Mouse (Mus musculus): ENCODE data around the gene Unc13c. TPM values are rescaled to one million over a fixed set of nuclear protein-coding genes. Genes with fewer than 3 reads are reported as not detected.

The Unc13c gene
- polyA plus RNA-seq, 1 experiment: 0.01 TPM

DNA sequence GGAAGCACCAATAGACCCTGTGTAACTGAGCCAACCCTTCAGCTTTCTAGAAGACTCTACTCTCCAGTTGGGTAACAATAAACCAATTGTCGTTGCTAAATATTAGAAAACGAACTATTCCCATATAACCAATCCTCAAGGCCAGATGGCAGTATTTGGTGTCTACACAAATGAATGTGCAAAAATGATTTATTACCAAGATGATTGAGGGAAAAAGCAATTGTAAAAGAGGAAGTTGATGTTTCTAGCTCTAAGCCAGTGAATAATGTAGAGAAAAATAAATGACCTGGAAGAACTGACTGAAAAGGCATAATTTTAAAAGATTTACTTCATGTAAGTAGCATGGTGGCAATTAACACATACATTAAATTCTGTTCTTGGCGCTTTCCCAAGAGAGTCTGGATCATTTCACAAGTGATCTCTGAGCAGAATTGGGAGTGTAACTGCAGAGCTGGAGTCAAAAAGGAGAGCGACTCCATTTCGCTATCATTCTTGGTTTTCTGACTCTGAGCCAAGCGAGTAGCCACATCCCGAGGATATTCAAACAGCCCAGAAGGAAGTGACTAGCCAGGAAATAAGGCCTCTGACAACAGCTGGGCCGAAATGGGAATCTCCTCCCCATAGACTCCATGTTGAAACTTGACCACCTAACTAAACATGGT is 3.7 kb upstream of the Unc13c start:
- Histone ChIP-seq H3K4me3 (ENCODE audit: low read depth, low read length) (no peak overlapping the region), H3K27me3 (ENCODE audit: control insufficient read depth, insufficient read depth, low read length) (no peaks in the 10 kb centered on the region), H3K27ac (ENCODE audit: insufficient read depth, low read depth, low read length) (no peak overlapping the region), H3K4me1 (ENCODE audit: control insufficient read depth, insufficient read depth, insufficient read length, low read length) (no peaks in the 10 kb centered on the region), H3K36me3 (ENCODE audit: control insufficient read depth, insufficient read depth, low read length) (no peaks in the 10 kb centered on the region)
- 61% methylated on average over 8 of the region's 8 CpGs for WGBS
- TF ChIP-seq POLR2A (IDR thresholded peaks at IDR 0.05; ENCODE audit: low read depth, low read length) (no peak), CTCF (IDR thresholded peaks at IDR 0.05; ENCODE audit: extremely low read depth, insufficient read length, insufficient replicate concordance, low read depth, low read length) (no peak)

- no peak overlapping the region for H3K4me3 ChIP-seq (ENCODE audit: low read depth, low read length)
- no peak overlapping the region for H3K27ac ChIP-seq (ENCODE audit: insufficient read depth, low read depth, low read length)
- TF ChIP-seq CTCF (IDR thresholded peaks at IDR 0.05; ENCODE audit: extremely low read depth, insufficient read length, insufficient replicate concordance, low read depth, low read length): no peak
- TF ChIP-seq POLR2A (IDR thresholded peaks at IDR 0.05; ENCODE audit: low read depth, low read length): no peak
- H3K36me3 ChIP-seq (ENCODE audit: control insufficient read depth, insufficient read depth, low read length): no peaks in the 10 kb centered on the region
- no peaks in the 10 kb centered on the region for H3K4me1 ChIP-seq (ENCODE audit: control insufficient read depth, insufficient read depth, insufficient read length, low read length)
- no peaks in the 10 kb centered on the region for H3K27me3 ChIP-seq (ENCODE audit: control insufficient read depth, insufficient read depth, low read length)
- WGBS: 73% methylated on average over 9 of the region's 9 CpGs
Measured at GRCm38 (mm10) chr9:73970717-73971116, 2.0 kb upstream of the Unc13c start.

- WGBS: 40% methylated on average over 9 of the region's 9 CpGs
- no peaks in the 10 kb centered on the region for H3K4me1 ChIP-seq (ENCODE audit: control insufficient read depth, insufficient read depth, insufficient read length, low read length)
Measured at GRCm38 (mm10) chr9:73965322-73965915, 3.3 kb downstream of the Unc13c start.

GRCm38 (mm10) chr9:73962471-73962870 is 6.3 kb downstream of the Unc13c start:
- TF ChIP-seq CTCF (IDR thresholded peaks at IDR 0.05; ENCODE audit: extremely low read depth, insufficient read length, insufficient replicate concordance, low read depth, low read length) (no peak), POLR2A (IDR thresholded peaks at IDR 0.05; ENCODE audit: low read depth, low read length) (no peak)
- no peaks in the 10 kb centered on the region for H3K4me1 ChIP-seq (ENCODE audit: control insufficient read depth, insufficient read depth, insufficient read length, low read length)
- H3K27me3 ChIP-seq (ENCODE audit: control insufficient read depth, insufficient read depth, low read length): no peaks in the 10 kb centered on the region
- no peak overlapping the region for H3K27ac ChIP-seq (ENCODE audit: insufficient read depth, low read depth, low read length)
- H3K4me3 ChIP-seq (ENCODE audit: low read depth, low read length): no peak overlapping the region
- no peaks in the 10 kb centered on the region for H3K36me3 ChIP-seq (ENCODE audit: control insufficient read depth, insufficient read depth, low read length)
- WGBS: 86% methylated on average over 6 of the region's 6 CpGs

More at GRCm38 (mm10) chr9:73965322-73965915, 3.3 kb downstream of the Unc13c start:
- Histone ChIP-seq H3K4me3 (ENCODE audit: low read depth, low read length) (no peak overlapping the region), H3K27ac (ENCODE audit: insufficient read depth, low read depth, low read length) (no peak overlapping the region), H3K27me3 (ENCODE audit: control insufficient read depth, insufficient read depth, low read length) (no peaks in the 10 kb centered on the region), H3K36me3 (ENCODE audit: control insufficient read depth, insufficient read depth, low read length) (no peaks in the 10 kb centered on the region)
- TF ChIP-seq POLR2A (IDR thresholded peaks at IDR 0.05; ENCODE audit: low read depth, low read length): no peak
- TF ChIP-seq CTCF (IDR thresholded peaks at IDR 0.05; ENCODE audit: extremely low read depth, insufficient read length, insufficient replicate concordance, low read depth, low read length): no peak

- Histone ChIP-seq H3K4me1 (ENCODE audit: control insufficient read depth, insufficient read depth, insufficient read length, low read length) (no peaks in the 10 kb centered on the region), H3K27ac (ENCODE audit: insufficient read depth, low read depth, low read length) (no peak overlapping the region), H3K4me3 (ENCODE audit: low read depth, low read length) (no peak overlapping the region), H3K27me3 (ENCODE audit: control insufficient read depth, insufficient read depth, low read length) (no peaks in the 10 kb centered on the region), H3K36me3 (ENCODE audit: control insufficient read depth, insufficient read depth, low read length) (no peaks in the 10 kb centered on the region)
- no peak for TF ChIP-seq CTCF (IDR thresholded peaks at IDR 0.05; ENCODE audit: extremely low read depth, insufficient read length, insufficient replicate concordance, low read depth, low read length)
- TF ChIP-seq POLR2A (IDR thresholded peaks at IDR 0.05; ENCODE audit: low read depth, low read length): no peak
Measured at GRCm38 (mm10) chr9:73952331-73952730, 16.4 kb downstream of the Unc13c start.

DNA sequence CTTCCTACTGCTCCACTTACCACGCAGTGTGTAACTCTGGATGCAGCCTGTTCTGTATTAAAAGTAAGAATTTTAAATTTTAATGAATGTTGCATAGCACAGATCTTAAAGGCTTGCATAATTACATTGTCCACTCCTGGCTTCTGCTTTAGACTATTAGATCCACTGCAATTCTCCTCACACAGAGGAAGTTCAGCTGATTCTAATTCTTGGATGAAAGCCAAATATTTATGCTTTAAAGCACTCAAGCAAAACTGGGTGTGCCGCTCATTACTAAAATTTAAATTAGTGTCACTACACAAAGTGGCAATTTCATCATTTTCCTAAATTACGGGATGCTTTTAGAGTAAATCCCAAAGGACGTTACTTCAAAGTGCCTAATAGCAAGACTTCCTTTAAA is 17.2 kb downstream of the Unc13c start:
- H3K36me3 ChIP-seq (ENCODE audit: control insufficient read depth, insufficient read depth, low read length): no peaks in the 10 kb centered on the region
- no peak overlapping the region for H3K4me3 ChIP-seq (ENCODE audit: low read depth, low read length)
- H3K27me3 ChIP-seq (ENCODE audit: control insufficient read depth, insufficient read depth, low read length): no peaks in the 10 kb centered on the region
- WGBS: 75% methylated on average over 4 of the region's 4 CpGs
- H3K4me1 ChIP-seq (ENCODE audit: control insufficient read depth, insufficient read depth, insufficient read length, low read length): no peaks in the 10 kb centered on the region
- TF ChIP-seq CTCF (IDR thresholded peaks at IDR 0.05; ENCODE audit: extremely low read depth, insufficient read length, insufficient replicate concordance, low read depth, low read length): no peak
- no peak for TF ChIP-seq POLR2A (IDR thresholded peaks at IDR 0.05; ENCODE audit: low read depth, low read length)
- no peak overlapping the region for H3K27ac ChIP-seq (ENCODE audit: insufficient read depth, low read depth, low read length)

DNA sequence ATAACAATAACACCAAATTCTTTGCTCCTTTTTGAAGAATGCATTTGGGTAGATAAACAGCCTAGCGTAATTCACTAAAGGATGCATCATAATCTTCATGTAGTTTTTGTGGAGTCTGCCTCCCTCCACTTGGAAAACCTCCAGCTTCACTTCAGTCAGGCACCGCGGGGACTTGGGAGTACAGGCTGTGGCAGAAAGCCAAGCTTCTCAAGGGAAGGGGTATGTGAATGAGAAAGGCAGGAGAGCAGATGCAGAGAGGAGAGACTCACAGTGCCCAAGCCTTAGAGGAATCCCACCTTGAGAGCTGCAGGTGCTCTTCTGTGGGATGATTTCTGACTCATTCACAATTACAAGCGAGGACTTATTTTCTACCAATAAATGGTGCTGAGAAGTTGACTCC is 33.9 kb downstream of the Unc13c start:
- Histone ChIP-seq H3K27ac (ENCODE audit: insufficient read depth, low read depth, low read length) (no peak overlapping the region), H3K4me1 (ENCODE audit: control insufficient read depth, insufficient read depth, insufficient read length, low read length) (no peaks in the 10 kb centered on the region), H3K27me3 (ENCODE audit: control insufficient read depth, insufficient read depth, low read length) (no peaks in the 10 kb centered on the region), H3K4me3 (ENCODE audit: low read depth, low read length) (no peak overlapping the region), H3K36me3 (ENCODE audit: control insufficient read depth, insufficient read depth, low read length) (no peaks in the 10 kb centered on the region)
- 72% methylated on average over 4 of the region's 4 CpGs for WGBS
- TF ChIP-seq CTCF (IDR thresholded peaks at IDR 0.05; ENCODE audit: extremely low read depth, insufficient read length, insufficient replicate concordance, low read depth, low read length): no peak
- no peak for TF ChIP-seq POLR2A (IDR thresholded peaks at IDR 0.05; ENCODE audit: low read depth, low read length)

Measured in small intestine, adult 2 months (tissue).